Mouse (Mus musculus) embryonic fibroblast, embryonic 13.5 days (primary cell): ENCODE results near the gene Trim67. TPM values are rescaled to one million over a fixed set of nuclear protein-coding genes. Genes with fewer than 3 reads are reported as not detected.
"Not testable (repeated sequence)": the region's sequence is repeated elsewhere in the genome, so short reads cannot be mapped to it uniquely, and the experiment has no call there.

Source experiments
- H3K27ac ChIP-seq: 2 replicates; pipeline ENCODE4 v1.5.1; 2012; ENCODE audit warnings: low read length, control low read depth, inconsistent platforms; ENCODE audit not compliant: insufficient read depth
- H3K4me1 ChIP-seq: 2 replicates; pipeline ENCODE4 v1.6.1; 2011; ENCODE audit warnings: low read length; ENCODE audit not compliant: control insufficient read depth, insufficient read depth
- H3K4me3 ChIP-seq: 2 replicates; pipeline ENCODE4 v1.5.1; 2011; ENCODE audit warnings: mild to moderate bottlenecking, control low read depth, low read length; ENCODE audit not compliant: insufficient read depth
- CTCF ChIP-seq: IDR thresholded peaks from 2 replicates; pipeline ENCODE4 v1.5.1; 2011; ENCODE audit warnings: mild to moderate bottlenecking, control low read depth, low read length, moderate library complexity, borderline replicate concordance; ENCODE audit not compliant: insufficient read depth
- POLR2A ChIP-seq: IDR thresholded peaks from 2 replicates; pipeline ENCODE4 v1.6.1; 2011; ENCODE audit warnings: low read depth, mild to moderate bottlenecking, control low read depth, low read length, moderate library complexity
- polyA plus RNA-seq: library from polyadenylated mRNA; stranded (reverse); fragments of >200 nt; gene quantifications from 2 replicates; pipeline ENCODE4 v1.2.4, GENCODE M21; 2011; ENCODE audit warnings: low read depth; ENCODE audit not compliant: missing spikeins, insufficient read length

The Trim67 gene
- polyA plus RNA-seq, 1 experiment, result not detected

- no peak overlapping the region for H3K4me3 ChIP-seq
- no peak for TF ChIP-seq CTCF
- no peak for TF ChIP-seq POLR2A
- no peak overlapping the region for H3K27ac ChIP-seq
- H3K4me1 ChIP-seq, result peaks cover 5% of the 10 kb centered on the region
Observed at GRCm38 (mm10) chr8:124830050-124830449, 37.2 kb downstream of the Trim67 start.

- Histone ChIP-seq H3K4me1 (peaks cover 5% of the 10 kb centered on the region), H3K27ac (no peak overlapping the region), H3K4me3 (no peak overlapping the region)
- TF ChIP-seq POLR2A (no peak), CTCF (no peak)
Observed at GRCm38 (mm10) chr8:124831531-124831930, 38.6 kb downstream of the Trim67 start.

- H3K27ac ChIP-seq, result no peak overlapping the region
- H3K4me3 ChIP-seq, result no peak overlapping the region
- TF ChIP-seq CTCF (no peak), POLR2A (no peak)
- peaks cover 4% of the 10 kb centered on the region for H3K4me1 ChIP-seq
Observed at GRCm38 (mm10) chr8:124831941-124832340, 39.0 kb downstream of the Trim67 start.

- TF ChIP-seq POLR2A, result no peak
- TF ChIP-seq CTCF, result no peak
- Histone ChIP-seq H3K4me1 (no peaks in the 10 kb centered on the region; the same call in 1 of the 2 replicates), H3K27ac (no peak overlapping the region), H3K4me3 (no peak overlapping the region)
Observed at GRCm38 (mm10) chr8:124833430-124834205, 40.7 kb downstream of the Trim67 start.

- Histone ChIP-seq H3K4me1 (no peaks in the 10 kb centered on the region; the same call in 1 of the 2 replicates), H3K4me3 (no peak overlapping the region), H3K27ac (no peak overlapping the region)
- TF ChIP-seq POLR2A (no peak), CTCF (no peak)
Observed at GRCm38 (mm10) chr8:124835848-124836247, 43.0 kb downstream of the Trim67 start.

- Histone ChIP-seq H3K4me3 (no peak overlapping the region), H3K27ac (no peak overlapping the region), H3K4me1 (no peaks in the 10 kb centered on the region; the same call in 1 of the 2 replicates)
- TF ChIP-seq POLR2A (no peak), CTCF (no peak)
Observed at GRCm38 (mm10) chr8:124836273-124836672, 43.4 kb downstream of the Trim67 start.

GRCm38 (mm10) chr8:124836907-124837306, 44.0 kb downstream of the Trim67 start:
- H3K4me3 ChIP-seq, result no peak overlapping the region
- no peaks in the 10 kb centered on the region; the same call in 1 of the 2 replicates for H3K4me1 ChIP-seq
- H3K27ac ChIP-seq, result no peak overlapping the region
- TF ChIP-seq CTCF (no peak), POLR2A (no peak)

GRCm38 (mm10) chr8:124837956-124838355, 45.1 kb downstream of the Trim67 start:
- H3K4me1 ChIP-seq, result no peaks in the 10 kb centered on the region; the same call in 1 of the 2 replicates
- TF ChIP-seq CTCF (no peak), POLR2A (no peak)
- no peak overlapping the region for H3K27ac ChIP-seq
- no peak overlapping the region for H3K4me3 ChIP-seq

- H3K4me3 ChIP-seq, result no peak overlapping the region
- H3K27ac ChIP-seq, result no peak overlapping the region
- TF ChIP-seq POLR2A, result no peak
- no peak for TF ChIP-seq CTCF
- H3K4me1 ChIP-seq, result no peaks in the 10 kb centered on the region
Observed at GRCm38 (mm10) chr8:124839371-124839770, 46.5 kb downstream of the Trim67 start.

- TF ChIP-seq POLR2A, result no peak
- no peak for TF ChIP-seq CTCF
- H3K4me3 ChIP-seq, result no peak overlapping the region
- no peaks in the 10 kb centered on the region for H3K4me1 ChIP-seq
- no peak overlapping the region for H3K27ac ChIP-seq
Observed at GRCm38 (mm10) chr8:124840900-124841299, 48.0 kb downstream of the Trim67 start.

- Histone ChIP-seq H3K4me3 (no peak overlapping the region), H3K4me1 (no peaks in the 10 kb centered on the region), H3K27ac (no peak overlapping the region)
- TF ChIP-seq CTCF, result no peak
- no peak for TF ChIP-seq POLR2A
Observed at GRCm38 (mm10) chr8:124841775-124842174, 48.9 kb downstream of the Trim67 start.

GRCm38 (mm10) chr8:124842929-124843328, 50.0 kb downstream of the Trim67 start:
- H3K4me3 ChIP-seq, H3K4me1 ChIP-seq, H3K27ac ChIP-seq: not testable (repeated sequence)
